Mouse (Mus musculus): ENCODE results near the gene Bcl2l12. TPM values are rescaled to one million over a fixed set of nuclear protein-coding genes. Genes with fewer than 3 reads are reported as not detected.
A peak's percentile ranks its signal among the peaks of the same experiment; 100 is the strongest.

The Bcl2l12 gene
- polyA plus RNA-seq, 1 experiment from 2014 or later = 11.7 TPM

GRCm38 (mm10) chr7:44971142-44971541, 27.4 kb downstream of the Bcl2l12 start:
- TF ChIP-seq CTCF (IDR thresholded peaks at IDR 0.05; ENCODE audit: low read depth) (no peak), EP300 (IDR thresholded peaks at IDR 0.05; ENCODE audit: low read depth) (no peak)
- Histone ChIP-seq H3K36me3 (replicated peaks; ENCODE audit: insufficient read depth, low read length) (no peaks in the 10 kb centered on the region), H3K4me3 (ENCODE audit: low read depth, low read length) (no peak overlapping the region), H3K4me1 (ENCODE audit: insufficient read depth) (peaks cover 15% of the 10 kb centered on the region), H3K4me2 (ENCODE audit: low read depth, low read length) (peak overlapping the region; percentile 89; the same call in 1 of the 2 replicates), H3K27ac (ENCODE audit: low read depth) (no peak overlapping the region), H3K9me3 (ENCODE audit: low read length) (no peaks in the 10 kb centered on the region), H3K9ac (replicated peaks) (no peak overlapping the region), H3K27me3 (ENCODE audit: insufficient read depth, low read length) (peaks cover 3% of the 10 kb centered on the region; the same call in 1 of the 2 replicates)
- no peak for DNase-seq
- no peak for ATAC-seq
- WGBS (ENCODE audit: insufficient replicate concordance) = 66% methylated on average over 7 of the region's 7 CpGs

DNA sequence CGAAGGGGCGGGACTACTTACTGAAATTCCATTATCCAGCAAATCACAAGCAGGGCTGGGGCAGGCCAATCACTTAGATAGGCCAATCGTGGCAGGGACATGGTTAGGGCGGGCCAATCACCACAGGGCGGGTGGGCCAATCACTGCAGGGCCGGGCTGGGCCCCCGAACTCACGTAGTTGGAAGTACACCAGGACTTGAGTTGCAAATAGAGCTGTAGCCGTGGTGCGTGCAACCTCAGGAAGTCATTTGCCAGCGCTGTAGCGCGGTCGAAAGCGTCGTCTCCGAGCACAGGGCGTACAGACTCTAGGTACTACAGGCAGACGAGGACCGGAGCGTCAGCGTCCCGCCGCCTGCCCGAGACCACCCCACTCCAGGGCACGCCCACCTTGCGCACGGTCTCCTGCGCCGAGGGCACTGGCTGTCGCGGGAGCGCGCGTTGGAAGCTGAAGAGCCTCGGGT, 28.3 kb downstream of the Bcl2l12 start:
- Histone ChIP-seq H3K27me3 (ENCODE audit: insufficient read depth, low read length) (peaks cover 3% of the 10 kb centered on the region; the same call in 1 of the 2 replicates), H3K4me1 (ENCODE audit: insufficient read depth) (peaks cover 15% of the 10 kb centered on the region), H3K36me3 (replicated peaks; ENCODE audit: insufficient read depth, low read length) (no peaks in the 10 kb centered on the region), H3K4me2 (ENCODE audit: low read depth, low read length) (peak overlapping the region; percentile 89), H3K9ac (replicated peaks) (0 out of 2 replicates have a peak overlapping the region, but pooled peaks have one; percentile 34), H3K9me3 (ENCODE audit: low read length) (no peaks in the 10 kb centered on the region), H3K4me3 (ENCODE audit: low read depth, low read length) (peak overlapping the region; percentile 48), H3K27ac (ENCODE audit: low read depth) (no peak overlapping the region)
- DNase-seq (peak; percentile 75), ATAC-seq (peak; percentile 87)
- TF ChIP-seq CTCF (IDR thresholded peaks at IDR 0.05; ENCODE audit: low read depth) (no peak), EP300 (IDR thresholded peaks at IDR 0.05; ENCODE audit: low read depth) (no peak)
- WGBS (ENCODE audit: insufficient replicate concordance) = 2% methylated on average over 36 of the region's 36 CpGs

DNA sequence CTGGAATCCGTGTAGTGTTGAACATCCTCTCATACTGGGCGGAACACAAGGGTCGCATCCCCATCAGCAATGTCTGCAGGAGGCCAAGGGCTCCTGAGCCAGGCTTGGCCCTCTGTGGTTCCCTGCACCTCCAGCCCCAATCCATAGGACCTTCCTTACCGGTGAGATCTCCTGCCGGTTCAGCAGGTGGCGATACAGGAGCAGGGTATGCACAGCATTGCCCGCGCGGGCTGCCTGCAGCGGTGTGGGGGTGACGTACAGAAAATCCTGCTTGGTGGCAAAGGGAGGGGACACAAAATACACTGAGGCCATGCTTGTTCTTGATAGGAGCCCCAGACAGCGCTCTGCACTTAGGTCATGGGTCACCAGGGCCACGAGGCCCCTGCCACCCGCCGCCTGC, 31.9 kb downstream of the Bcl2l12 start:
- no peak overlapping the region for H3K9ac ChIP-seq (replicated peaks)
- 66% methylated on average over 14 of the region's 15 CpGs for WGBS (ENCODE audit: insufficient replicate concordance)
- DNase-seq (no peak), ATAC-seq (no peak)
- H3K27me3 ChIP-seq (ENCODE audit: insufficient read depth, low read length) = peaks cover 3% of the 10 kb centered on the region; the same call in 1 of the 2 replicates
- H3K36me3 ChIP-seq (replicated peaks; ENCODE audit: insufficient read depth, low read length) = no peaks in the 10 kb centered on the region
- no peak overlapping the region for H3K4me2 ChIP-seq (ENCODE audit: low read depth, low read length)
- H3K4me3 ChIP-seq (ENCODE audit: low read depth, low read length) = no peak overlapping the region
- H3K27ac ChIP-seq (ENCODE audit: low read depth) = no peak overlapping the region
- TF ChIP-seq CTCF (IDR thresholded peaks at IDR 0.05; ENCODE audit: low read depth) = peak; percentile 23; the same call in 1 of the 2 replicates
- no peak for TF ChIP-seq EP300 (IDR thresholded peaks at IDR 0.05; ENCODE audit: low read depth)
- peaks cover 7% of the 10 kb centered on the region for H3K4me1 ChIP-seq (ENCODE audit: insufficient read depth)
- H3K9me3 ChIP-seq (ENCODE audit: low read length) = no peaks in the 10 kb centered on the region

GRCm38 (mm10) chr7:44965975-44966374, 32.5 kb downstream of the Bcl2l12 start:
- Histone ChIP-seq H3K27ac (ENCODE audit: low read depth) (no peak overlapping the region), H3K36me3 (replicated peaks; ENCODE audit: insufficient read depth, low read length) (no peaks in the 10 kb centered on the region), H3K27me3 (ENCODE audit: insufficient read depth, low read length) (peaks cover under 1% of the 10 kb centered on the region; the same call in 1 of the 2 replicates), H3K9me3 (ENCODE audit: low read length) (no peaks in the 10 kb centered on the region), H3K9ac (replicated peaks) (no peak overlapping the region), H3K4me2 (ENCODE audit: low read depth, low read length) (no peak overlapping the region), H3K4me3 (ENCODE audit: low read depth, low read length) (no peak overlapping the region), H3K4me1 (ENCODE audit: insufficient read depth) (peaks cover 5% of the 10 kb centered on the region)
- DNase-seq (no peak), ATAC-seq (no peak)
- TF ChIP-seq EP300 (IDR thresholded peaks at IDR 0.05; ENCODE audit: low read depth) (no peak), CTCF (IDR thresholded peaks at IDR 0.05; ENCODE audit: low read depth) (peak; percentile 37)
- 65% methylated on average over 7 of the region's 7 CpGs for WGBS (ENCODE audit: insufficient replicate concordance)

DNA sequence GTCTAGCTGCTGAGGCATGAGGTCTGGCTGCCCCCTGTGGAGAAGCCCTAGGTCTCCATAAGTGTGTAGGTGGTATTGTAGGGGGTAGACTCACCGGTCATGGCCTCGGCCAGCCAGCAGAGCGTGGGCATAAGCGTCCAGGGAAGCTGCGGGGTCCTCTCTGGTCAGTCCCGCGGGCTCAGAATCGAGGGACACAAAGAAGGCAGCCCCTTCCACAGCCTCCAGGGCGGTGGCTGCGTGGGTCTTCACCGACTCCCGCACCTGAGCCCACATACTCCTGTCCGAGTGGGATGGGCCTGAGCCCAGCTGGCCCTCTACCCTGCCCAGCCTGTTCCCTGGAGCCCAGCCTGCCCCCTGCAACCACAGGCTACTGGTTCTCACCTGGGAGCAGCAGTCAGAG, 33.5 kb downstream of the Bcl2l12 start:
- Histone ChIP-seq H3K27ac (ENCODE audit: low read depth) (no peak overlapping the region), H3K4me1 (ENCODE audit: insufficient read depth) (no peaks in the 10 kb centered on the region), H3K4me2 (ENCODE audit: low read depth, low read length) (no peak overlapping the region), H3K27me3 (ENCODE audit: insufficient read depth, low read length) (no peaks in the 10 kb centered on the region), H3K9me3 (ENCODE audit: low read length) (no peaks in the 10 kb centered on the region), H3K4me3 (ENCODE audit: low read depth, low read length) (no peak overlapping the region), H3K36me3 (replicated peaks; ENCODE audit: insufficient read depth, low read length) (no peaks in the 10 kb centered on the region), H3K9ac (replicated peaks) (no peak overlapping the region)
- WGBS (ENCODE audit: insufficient replicate concordance) = 82% methylated on average over 13 of the region's 13 CpGs
- TF ChIP-seq CTCF (IDR thresholded peaks at IDR 0.05; ENCODE audit: low read depth) (no peak), EP300 (IDR thresholded peaks at IDR 0.05; ENCODE audit: low read depth) (no peak)
- ATAC-seq = no peak
- DNase-seq = no peak

- DNase-seq (no peak), ATAC-seq (no peak)
- Histone ChIP-seq H3K9ac (replicated peaks) (no peak overlapping the region), H3K4me2 (ENCODE audit: low read depth, low read length) (no peak overlapping the region), H3K4me1 (ENCODE audit: insufficient read depth) (no peaks in the 10 kb centered on the region), H3K27ac (ENCODE audit: low read depth) (no peak overlapping the region), H3K9me3 (ENCODE audit: low read length) (no peaks in the 10 kb centered on the region), H3K27me3 (ENCODE audit: insufficient read depth, low read length) (no peaks in the 10 kb centered on the region), H3K36me3 (replicated peaks; ENCODE audit: insufficient read depth, low read length) (no peaks in the 10 kb centered on the region), H3K4me3 (ENCODE audit: low read depth, low read length) (no peak overlapping the region)
- 64% methylated on average over 5 of the region's 5 CpGs for WGBS (ENCODE audit: insufficient replicate concordance)
- TF ChIP-seq CTCF (IDR thresholded peaks at IDR 0.05; ENCODE audit: low read depth) = no peak
- TF ChIP-seq EP300 (IDR thresholded peaks at IDR 0.05; ENCODE audit: low read depth) = no peak
Measured at GRCm38 (mm10) chr7:44962831-44963230, 35.7 kb downstream of the Bcl2l12 start.
